Mouse (Mus musculus): Measurements from ENCODE around the gene Neil1.

Neil1 gene

GRCm38 (mm10) chr9:57148144-57148878 is at the start of gene Neil1:
Gene Neil1, minus strand, starts transcription at chr9:57148305.
- DNase-seq (ENCODE audit: low read depth, low spot score) = peak; percentile 99

DNA sequence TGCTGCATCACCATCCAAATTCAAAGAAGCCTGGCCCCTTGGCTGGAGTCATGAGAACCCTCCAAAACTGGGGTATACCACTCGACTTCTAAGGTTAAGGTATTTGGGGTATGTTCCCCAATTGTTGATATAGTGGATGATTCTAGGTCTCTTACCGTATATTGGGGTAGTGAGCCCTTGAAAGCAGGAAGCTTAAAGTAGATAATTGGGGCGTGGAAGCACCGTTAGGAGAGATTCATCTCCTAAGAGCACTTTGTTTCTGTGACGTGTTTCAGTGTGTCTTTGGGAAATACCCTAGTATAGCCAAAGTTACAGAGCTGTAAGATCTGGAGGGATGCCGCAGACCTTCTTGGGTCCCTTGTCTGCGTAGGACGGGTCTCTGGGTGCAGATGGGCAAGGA is 49.3 kb upstream of the Neil1 start:
- DNase-seq (ENCODE audit: low read depth, low spot score) = no peak

- DNase-seq (ENCODE audit: low read depth, low spot score) = no peak
These were observed 48.6 kb upstream of the Neil1 start for GRCm38 (mm10) chr9:57196708-57197107.

DNA sequence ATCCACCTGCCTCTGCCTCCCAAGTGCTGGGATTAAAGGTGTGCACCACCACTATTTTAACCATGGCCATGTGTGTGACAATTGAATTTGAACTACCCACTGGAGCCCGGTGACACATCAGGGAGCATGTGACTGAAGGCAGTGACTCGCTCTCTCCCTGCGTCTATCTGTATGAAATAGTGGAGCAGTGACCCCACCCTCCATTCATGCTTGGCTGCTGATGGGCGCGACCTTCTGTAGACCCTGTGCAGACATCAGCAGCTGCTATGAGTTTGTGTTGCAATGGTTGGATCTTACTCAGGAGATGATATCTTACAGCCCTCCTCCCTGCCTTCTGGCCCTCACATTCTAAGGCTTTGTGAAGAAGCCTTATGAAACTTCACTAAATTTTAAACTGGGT is 20.3 kb upstream of the Neil1 start:
- DNase-seq (ENCODE audit: low read depth, low spot score) = no peak

DNA sequence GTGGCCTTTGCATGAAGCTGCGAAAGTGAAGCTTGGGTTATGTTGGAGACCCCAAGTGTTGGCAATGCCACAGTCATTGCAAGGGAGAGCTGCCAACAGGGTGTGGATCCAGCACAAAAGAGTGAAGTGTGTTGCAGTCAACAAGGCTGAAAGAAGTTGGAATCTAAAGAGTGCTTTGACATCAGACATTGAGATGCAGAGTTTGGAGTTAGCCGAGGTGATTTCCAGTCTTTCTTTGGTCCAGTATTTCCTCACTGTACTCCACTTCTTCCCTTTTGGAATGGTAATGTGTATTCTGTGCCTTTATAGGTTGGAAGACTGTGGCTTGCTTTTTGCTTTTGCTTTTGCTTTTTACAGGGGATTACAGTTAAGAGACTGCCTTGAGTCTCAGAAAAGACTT is 18.1 kb upstream of the Neil1 start:
- no peak for DNase-seq (ENCODE audit: low read depth, low spot score)

DNA sequence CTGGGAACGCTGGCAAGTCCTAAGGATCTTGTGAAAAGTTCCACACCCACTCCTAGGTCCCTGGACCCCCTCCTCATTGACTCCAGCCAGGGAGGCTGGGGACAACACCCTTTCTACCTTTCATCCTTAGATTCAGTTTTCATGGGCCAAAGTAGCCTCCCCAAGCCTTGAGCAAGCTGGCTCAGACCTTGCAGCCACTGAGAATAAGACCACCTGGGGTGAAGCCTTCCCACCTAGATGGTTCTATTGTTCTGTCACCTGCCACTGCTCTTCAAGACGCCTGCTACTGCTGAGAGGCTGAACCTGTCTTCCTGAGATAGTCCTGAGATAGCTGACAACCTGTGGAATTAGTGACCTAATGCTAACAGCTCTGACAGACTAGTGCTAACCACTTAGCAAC is 15.0 kb upstream of the Neil1 start:
- DNase-seq (ENCODE audit: low read depth, low spot score) = no peak

GRCm38 (mm10) chr9:57162496-57162895 is 14.4 kb upstream of the Neil1 start:
- DNase-seq (ENCODE audit: low read depth, low spot score) = peak; percentile 65

GRCm38 (mm10) chr9:57158506-57158905 is 10.4 kb upstream of the Neil1 start:
- no peak for DNase-seq (ENCODE audit: low read depth, low spot score)

DNA sequence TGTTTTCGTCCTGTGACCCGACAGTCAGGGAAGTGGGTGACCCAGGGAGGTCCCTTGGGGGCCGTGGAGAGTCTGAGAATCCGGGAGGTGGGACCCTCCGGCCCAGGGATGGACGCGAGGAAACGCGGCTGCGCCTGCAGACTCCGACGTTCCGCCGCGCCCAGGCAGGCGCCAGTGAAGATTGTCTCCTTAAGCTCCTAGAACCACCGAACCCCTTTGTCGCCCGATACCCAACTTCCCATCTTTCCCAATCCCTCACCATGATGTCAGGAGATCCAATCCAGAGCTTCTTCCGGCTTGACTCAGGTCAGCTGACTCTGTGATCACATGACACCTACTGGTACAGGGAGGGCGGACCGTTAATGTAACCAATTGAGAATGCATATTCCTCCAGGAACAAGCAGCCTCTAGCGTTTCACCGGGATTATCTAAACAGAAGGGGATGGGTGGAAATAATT is 9.9 kb upstream of the Neil1 start, which contains the start of gene Commd4:
TSS of gene Commd4 (minus strand) at position 319 of the 458 bp plus-strand sequence.
- DNase-seq (ENCODE audit: low read depth, low spot score) = peak; percentile 99

DNA sequence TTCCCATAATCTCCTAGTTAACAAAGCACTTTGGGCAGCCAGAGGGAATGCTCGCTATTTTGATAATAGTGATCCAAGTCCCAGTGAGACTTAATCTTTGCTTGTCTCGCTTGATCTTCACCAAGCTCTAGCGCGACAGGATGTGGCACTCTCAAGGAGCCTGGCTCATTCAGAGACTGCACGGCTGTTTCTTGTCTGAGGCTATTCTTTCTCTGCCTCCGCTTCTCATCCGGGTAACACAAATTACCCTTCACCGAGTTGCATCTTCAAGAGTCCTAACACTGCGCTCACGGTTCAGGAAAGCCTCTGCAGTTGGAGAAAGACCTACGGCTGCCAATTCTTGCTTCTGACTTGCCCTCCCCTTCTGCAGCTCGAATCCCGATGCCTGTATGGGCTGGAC is 9.4 kb upstream of the Neil1 start:
- peak; percentile 68 for DNase-seq (ENCODE audit: low read depth, low spot score)

GRCm38 (mm10) chr9:57156823-57157222 is 8.7 kb upstream of the Neil1 start:
- no peak for DNase-seq (ENCODE audit: low read depth, low spot score)

DNA sequence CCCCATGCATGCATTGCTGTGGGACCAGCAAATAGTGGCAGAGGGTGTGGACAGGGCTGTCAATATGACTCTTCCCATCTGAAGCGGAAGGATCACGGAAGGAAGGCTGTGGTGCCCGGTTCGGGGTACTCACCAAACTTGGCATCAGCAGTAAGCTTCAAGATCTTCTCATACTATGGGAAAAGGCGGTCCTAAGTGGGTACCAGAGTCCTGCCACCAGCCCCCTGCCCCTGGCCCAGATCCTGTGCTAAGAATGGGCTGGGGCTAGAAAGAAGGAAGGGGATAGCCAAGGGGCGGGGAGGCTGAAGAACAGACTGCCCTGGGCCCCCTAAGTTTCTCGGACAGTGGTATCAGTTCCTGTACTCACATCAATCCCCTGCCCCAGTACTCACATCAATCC is 8.3 kb upstream of the Neil1 start:
- no peak for DNase-seq (ENCODE audit: low read depth, low spot score)

- no peak for DNase-seq (ENCODE audit: low read depth, low spot score)
These were observed 4.2 kb upstream of the Neil1 start for GRCm38 (mm10) chr9:57152331-57152730.

- no peak for DNase-seq (ENCODE audit: low read depth, low spot score)
These were observed 2.1 kb upstream of the Neil1 start for GRCm38 (mm10) chr9:57150192-57150591.

- peak; percentile 33 for DNase-seq (ENCODE audit: low read depth, low spot score)
These were observed 916 bp upstream of the Neil1 start for GRCm38 (mm10) chr9:57149021-57149420.

- DNase-seq (ENCODE audit: low read depth, low spot score) = peak; percentile 43
These were observed 631 bp downstream of the Neil1 start for GRCm38 (mm10) chr9:57147205-57148143.

DNA sequence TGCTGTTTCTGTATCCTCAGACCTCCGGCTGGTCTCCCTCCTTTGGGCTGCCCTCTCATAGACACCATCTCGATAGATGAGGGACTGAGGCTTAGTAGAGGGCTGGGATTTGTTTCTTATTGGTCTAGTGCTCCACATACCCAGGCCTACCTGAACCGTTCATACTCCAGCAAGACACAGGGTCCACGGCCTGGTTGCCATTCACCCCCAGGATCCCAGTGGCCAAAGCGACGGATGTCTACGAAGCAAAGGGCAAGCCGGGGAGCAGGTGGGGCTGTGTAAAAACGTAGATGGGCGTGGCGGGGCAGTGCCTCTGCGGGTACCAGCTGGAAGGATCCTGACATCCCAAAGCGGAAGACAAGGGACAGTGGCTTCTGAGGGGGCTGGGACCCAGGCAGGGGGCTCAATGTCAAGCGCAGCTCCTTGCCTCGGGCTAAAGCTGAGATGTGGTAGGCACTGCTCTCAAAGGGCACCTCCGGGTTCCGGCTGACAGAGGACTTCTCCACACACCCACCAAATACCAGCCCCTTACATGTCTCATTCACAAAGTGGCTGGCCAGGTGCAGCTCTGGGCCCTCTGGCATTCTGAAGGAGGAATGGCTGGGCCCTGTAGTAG is 1.5 kb downstream of the Neil1 start:
- DNase-seq (ENCODE audit: low read depth, low spot score) = no peak

- DNase-seq (ENCODE audit: low read depth, low spot score) = no peak
These were observed 3.3 kb downstream of the Neil1 start for GRCm38 (mm10) chr9:57144830-57145229.

DNA sequence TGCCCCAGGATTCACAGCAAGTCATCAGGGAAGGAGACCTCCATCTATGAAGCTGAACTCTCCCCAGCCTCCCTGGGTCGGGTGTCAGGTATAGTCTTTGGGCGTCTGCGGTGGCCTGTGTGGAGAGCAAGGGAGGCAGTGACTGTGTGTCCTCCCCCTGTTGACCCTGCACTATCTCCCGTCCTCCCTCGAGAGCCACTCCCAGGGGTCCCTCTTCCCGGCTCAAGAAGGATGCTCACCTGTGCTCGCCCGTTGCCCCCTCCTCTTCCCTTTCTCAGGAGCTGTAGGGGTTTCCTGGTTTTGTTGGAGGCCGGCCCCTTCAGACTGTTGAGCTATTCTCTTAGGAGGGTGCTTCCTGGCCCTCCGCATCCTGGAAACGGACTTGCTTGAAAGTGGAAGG is 4.9 kb downstream of the Neil1 start:
- no peak for DNase-seq (ENCODE audit: low read depth, low spot score)

DNA sequence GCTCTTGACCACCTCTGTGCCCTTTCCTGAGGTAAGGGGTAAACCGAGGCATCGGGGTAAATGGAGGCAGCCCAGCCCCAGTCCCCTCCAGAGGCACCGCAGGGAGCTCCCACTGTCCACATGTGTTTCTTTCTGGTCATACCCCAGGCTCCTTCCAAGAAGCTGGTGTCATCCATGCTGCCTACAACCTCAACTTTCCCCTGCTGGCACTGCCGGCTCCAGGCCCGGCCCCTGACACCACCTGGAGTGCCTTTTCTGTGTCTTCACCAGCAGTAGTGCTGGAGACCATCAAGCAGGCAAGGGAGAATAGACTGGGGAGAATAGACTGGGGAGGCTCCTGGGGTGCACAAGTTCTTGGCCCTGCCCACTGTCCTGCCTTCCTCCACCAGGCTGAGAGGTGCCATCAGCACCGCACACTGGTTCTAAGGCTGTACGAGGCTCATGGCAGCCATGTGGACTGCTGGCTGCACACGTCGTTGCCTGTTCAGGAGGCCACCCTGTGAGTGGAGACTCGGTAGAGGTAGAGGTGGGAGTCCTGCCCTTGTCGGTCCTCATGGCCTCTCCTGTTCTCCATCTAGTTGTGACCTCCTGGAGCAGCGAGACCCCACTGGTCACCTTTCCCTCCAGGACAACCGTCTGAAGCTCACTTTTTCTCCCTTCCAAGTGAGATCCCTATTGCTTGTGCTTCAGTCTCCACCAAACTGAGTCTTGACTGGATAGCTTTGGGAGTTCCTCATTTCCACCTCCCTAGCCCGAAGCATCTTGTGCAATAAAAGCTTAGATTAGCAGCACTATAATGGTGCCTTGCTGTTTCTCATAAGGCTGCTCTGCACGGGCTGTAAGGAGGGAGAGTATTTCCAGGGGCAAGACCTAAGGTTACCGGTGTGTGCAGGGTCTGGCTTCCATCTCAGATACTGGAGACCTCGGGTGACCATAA is 6.4 kb downstream of the Neil1 start:
- no peak for DNase-seq (ENCODE audit: low read depth, low spot score)

- DNase-seq (ENCODE audit: low read depth, low spot score) = no peak
These were observed 8.5 kb downstream of the Neil1 start for GRCm38 (mm10) chr9:57139571-57139970.

All from brain, adult 2 months (tissue).